Mouse (Mus musculus) spleen, adult 2 months (tissue): ENCODE data around the gene Parn.

Experiments used
- CTCF ChIP-seq: fragments of 200-500 bp; IDR thresholded peaks from 2 replicates; pipeline ENCODE4 v1.5.1; 2011; ENCODE audit warnings: mild to moderate bottlenecking, inconsistent platforms; ENCODE audit not compliant: insufficient read depth, insufficient read length, insufficient replicate concordance; ENCODE audit errors: extremely low read depth
- POLR2A ChIP-seq: fragments of 200-500 bp; IDR thresholded peaks from 2 replicates; pipeline ENCODE4 v1.6.1; 2011; ENCODE audit warnings: low read depth, low read length, inconsistent platforms

- TF ChIP-seq CTCF (no peak), POLR2A (no peak)
These were observed 118.0 kb downstream of the Parn start for GRCm38 (mm10) chr16:13549976-13550375.
